Mouse (Mus musculus) mature B cell (primary cell): ENCODE measurements around the gene Pidd1.

Source experiments
- in situ Hi-C: fragments of 300-500 bp; cut with MboI; formaldehyde crosslinking; loops from 2 replicates; pipeline ENCODE4 v1.14.3; 2019

Gene Pidd1

DNA sequence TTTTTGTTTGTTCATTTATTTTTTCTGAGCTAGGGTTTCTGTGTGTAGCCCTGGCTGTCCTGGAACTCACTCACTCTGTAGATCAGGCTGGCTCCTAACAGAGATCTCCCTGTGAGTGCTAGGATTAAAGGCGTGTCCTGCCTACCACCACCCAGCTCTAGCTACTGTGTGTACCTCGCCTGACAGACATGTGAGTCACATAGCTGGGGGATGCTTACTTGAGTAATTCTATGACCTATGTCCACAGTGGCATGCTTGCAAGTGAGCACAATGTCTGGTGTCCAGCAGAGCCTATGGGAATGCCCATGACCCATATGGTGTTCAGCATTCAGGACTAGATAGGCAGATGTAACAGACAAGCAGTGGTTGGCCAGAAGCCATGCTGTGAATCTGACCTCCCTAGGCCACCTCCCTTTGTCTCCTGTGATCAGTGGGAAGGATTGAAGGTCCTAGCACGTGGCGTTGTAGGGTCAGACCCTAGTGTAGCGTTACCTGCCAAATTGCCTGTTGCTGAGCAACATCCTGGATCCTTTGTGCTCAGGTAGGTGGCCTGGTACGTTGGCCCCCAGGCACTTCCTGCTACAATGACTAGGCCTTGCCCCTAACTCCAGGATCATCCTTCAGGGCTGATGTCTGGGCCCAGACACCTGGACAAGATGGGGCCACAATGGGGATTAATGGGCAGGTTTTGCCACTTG lies 27.5 kb downstream of the Pidd1 start:
- in situ Hi-C loops: no loop called here

GRCm38 (mm10) chr7:141413809-141414584 lies 29.8 kb downstream of the Pidd1 start, which contains the start of gene Gatd1:
Gatd1 (minus strand) TSS chr7:141414136.
- in situ Hi-C loops: no loop called here

GRCm38 (mm10) chr7:141413331-141413730 lies 30.5 kb downstream of the Pidd1 start:
- in situ Hi-C loops: no loop called here

- in situ Hi-C loops: no loop called here
These were observed 32.2 kb downstream of the Pidd1 start for GRCm38 (mm10) chr7:141411667-141412066.

GRCm38 (mm10) chr7:141410631-141411030 lies 33.2 kb downstream of the Pidd1 start:
- in situ Hi-C loops: no loop called here

- in situ Hi-C loops: loop anchor here (10.0 kb wide), 1 partner anchor 116 kb away; no protein-coding TSS in a partner anchor
These were observed 35.0 kb downstream of the Pidd1 start for GRCm38 (mm10) chr7:141408833-141409232.

GRCm38 (mm10) chr7:141407670-141408069 lies 36.2 kb downstream of the Pidd1 start:
- in situ Hi-C loops: loop anchor here (10.0 kb wide), 1 partner anchor 117 kb away; no protein-coding TSS in a partner anchor

- in situ Hi-C loops: loop anchor here (10.0 kb wide), 1 partner anchor 119 kb away; no protein-coding TSS in a partner anchor
These were observed 38.4 kb downstream of the Pidd1 start for GRCm38 (mm10) chr7:141405466-141405865.

- in situ Hi-C loops: loop anchor here (10.0 kb wide), 1 partner anchor 121 kb away; no protein-coding TSS in a partner anchor
These were observed 40.5 kb downstream of the Pidd1 start for GRCm38 (mm10) chr7:141403305-141403704.

DNA sequence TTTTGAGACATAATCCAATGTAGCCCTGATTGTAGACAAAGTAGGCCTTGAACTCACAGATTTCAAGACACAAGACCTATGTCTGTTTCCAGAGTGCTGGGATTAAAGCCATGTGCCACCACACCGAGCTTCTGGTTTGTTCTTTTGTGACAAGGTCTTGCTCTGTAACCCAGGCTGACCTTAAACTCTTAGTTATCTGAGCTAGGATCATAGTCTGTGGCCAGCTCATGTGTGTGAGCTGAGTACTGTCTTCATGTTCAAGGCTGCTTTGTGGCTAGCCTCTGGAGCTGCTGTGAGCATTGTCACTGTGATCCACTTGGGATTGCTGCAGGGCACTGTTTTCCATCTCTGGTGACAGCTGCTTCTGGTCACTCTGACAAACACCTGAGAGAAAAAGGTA lies 48.5 kb downstream of the Pidd1 start:
- in situ Hi-C loops: no loop called here

DNA sequence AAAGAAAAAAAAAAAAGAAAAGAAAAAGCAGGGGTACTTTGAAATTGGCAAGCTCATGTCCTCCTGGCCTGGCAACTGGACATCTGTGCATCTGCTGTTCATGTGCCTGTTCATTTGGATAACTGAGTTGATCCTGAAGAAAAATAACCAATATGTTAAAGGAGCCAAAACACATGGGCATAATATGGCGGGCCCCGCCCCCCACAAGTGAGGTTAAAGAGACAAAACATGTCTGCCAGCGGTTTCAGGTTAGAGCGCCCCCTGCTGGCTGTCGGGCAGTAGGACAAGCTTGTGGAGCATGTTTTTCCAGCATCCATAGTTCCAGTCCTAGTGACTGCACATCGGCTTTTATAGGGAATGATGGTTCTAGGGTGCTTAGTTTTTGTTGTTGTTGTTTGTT lies 49.1 kb downstream of the Pidd1 start:
- in situ Hi-C loops: no loop called here

DNA sequence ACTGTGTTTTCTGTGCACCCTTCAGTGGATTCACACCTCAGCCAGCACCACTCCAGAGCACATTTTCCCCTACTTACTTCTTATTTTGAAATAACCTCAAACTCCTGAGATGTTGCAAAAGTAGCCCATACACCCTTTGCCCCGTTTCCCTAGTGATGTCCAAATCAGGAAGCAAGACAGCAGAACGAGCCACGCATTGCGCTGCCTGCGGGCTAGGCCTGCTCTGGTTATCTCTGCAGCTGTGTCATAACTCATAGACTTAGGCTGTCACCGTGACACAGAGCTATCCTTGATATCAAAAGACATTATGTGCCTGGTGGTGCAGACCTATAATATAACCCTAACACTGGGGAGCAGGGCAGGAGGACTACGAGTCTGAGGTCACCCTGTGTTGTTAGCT lies 49.7 kb downstream of the Pidd1 start:
- in situ Hi-C loops: no loop called here

GRCm38 (mm10) chr7:141392552-141393222 lies 51.1 kb downstream of the Pidd1 start:
- in situ Hi-C loops: no loop called here

DNA sequence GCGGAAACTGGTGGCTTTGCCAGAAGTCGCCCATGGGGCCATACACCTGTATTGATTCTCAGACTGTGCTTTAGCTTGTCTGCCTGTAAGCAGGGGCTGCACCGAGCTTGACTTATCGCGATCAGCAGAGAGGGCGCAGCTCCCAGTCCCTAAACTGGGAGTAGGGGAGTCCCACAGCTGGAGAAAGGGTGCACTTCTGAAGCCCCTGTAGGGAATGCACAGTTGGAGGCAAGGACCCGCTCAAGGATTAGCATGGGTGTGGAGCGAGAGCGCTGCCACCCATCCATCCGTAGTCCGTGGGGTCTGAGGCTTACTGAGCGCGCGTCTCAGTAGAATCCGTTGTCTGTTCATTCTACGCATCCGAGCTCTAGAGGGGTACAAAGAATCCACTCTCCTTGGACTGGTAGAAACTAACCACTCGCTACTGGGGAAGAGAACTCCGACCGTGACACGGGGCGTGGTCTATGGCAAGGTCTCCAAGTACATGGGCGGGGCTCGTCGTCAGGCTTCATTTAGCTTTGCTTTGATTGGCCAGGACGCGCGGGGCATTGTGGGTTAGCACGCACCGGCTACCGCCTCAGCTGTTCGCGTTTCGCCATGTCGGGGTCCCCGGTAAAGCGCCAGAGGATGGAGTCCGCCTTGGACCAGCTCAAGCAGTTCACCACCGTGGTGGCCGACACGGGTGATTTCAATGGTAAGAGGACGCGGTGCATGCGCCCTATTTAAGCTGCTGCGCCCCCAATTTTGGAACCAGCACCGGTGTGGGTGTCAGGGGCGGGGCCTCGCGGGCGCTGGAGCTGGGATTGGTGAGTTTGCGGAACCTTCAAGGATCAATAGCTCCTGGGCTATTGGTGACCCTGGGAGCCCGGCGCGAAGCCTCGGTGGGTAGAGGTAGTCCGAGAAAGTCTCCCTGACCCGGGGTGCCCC lies 51.9 kb downstream of the Pidd1 start, which contains the start of gene Taldo1:
Taldo1 (plus strand) TSS at position 575 of the 927 bp plus-strand sequence.
- in situ Hi-C loops: no loop called here

- in situ Hi-C loops: no loop called here
These were observed 53.2 kb downstream of the Pidd1 start for GRCm38 (mm10) chr7:141390326-141391259.

DNA sequence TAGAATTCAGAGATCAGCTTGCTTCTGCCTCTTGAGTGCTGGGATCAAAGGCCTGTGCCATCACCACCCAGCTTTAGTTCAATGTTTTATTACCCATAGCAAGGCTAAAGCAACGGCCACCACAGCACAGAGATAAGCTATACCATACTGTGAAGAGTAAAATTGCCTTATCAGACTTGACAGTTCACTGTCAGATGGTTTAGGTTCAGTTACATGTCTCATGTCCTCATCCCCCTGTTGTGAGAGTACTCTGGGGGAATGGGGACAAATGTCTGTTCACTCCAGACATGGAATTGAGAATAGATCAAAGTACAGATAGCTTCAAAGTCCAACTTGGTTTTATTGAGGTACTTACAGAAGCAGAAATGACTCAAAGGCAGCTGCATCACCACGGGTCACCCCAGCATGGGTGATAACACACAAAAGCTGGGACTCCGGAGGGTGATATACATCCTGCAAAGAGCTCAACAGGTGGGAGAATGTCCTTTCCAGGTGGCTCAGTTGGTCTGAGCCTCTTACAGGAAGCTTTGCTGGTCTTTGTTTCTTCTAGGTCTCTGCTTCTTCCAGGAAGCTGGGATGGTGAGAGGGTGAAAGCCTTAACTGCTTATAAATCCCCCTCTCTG lies 55.2 kb downstream of the Pidd1 start:
- in situ Hi-C loops: no loop called here
